Mouse (Mus musculus) erythroblast, embryonic 14.5 days (primary cell): ENCODE measurements around the gene Vmn2r7.
"Not testable (repeated sequence)": the region's sequence is repeated elsewhere in the genome, so short reads cannot be mapped to it uniquely, and the experiment has no call there.

Experiments
- GATA1 ChIP-seq: IDR thresholded peaks from 2 replicates; pipeline ENCODE4 v1.6.1; 2012; ENCODE audit warnings: low read length, inconsistent platforms, mixed read lengths
- TAL1 ChIP-seq: IDR thresholded peaks from 3 replicates; pipeline ENCODE4 v1.6.1; 2012; ENCODE audit warnings: low read length, inconsistent platforms, mixed read lengths

DNA sequence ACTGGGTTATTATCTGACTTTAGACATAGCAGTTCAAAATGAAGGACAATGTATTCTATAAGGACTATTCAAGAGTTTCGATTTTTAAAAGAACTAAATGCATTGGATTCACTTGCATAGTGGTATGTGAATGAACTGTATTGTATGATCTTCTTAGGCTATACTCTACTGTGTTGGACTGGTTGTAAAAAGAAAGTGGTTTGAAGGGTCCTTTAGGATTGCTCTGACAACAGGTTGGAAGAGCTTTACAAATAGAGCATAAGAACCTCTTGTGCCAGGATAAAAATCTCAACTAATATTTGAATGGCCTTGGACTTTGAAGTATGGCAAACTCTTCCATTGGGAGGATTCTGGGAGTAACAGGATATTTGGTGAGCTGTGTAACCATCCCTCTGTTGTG, 168.5 kb downstream of the Vmn2r7 start:
- not testable (repeated sequence) for TF ChIP-seq TAL1, GATA1
